Mouse (Mus musculus): ENCODE measurements around the gene Vmn1r129. TPM values are rescaled to one million over a fixed set of nuclear protein-coding genes. Genes with fewer than 3 reads are reported as not detected.
"Not testable (repeated sequence)": the region's sequence is repeated elsewhere in the genome, so short reads cannot be mapped to it uniquely, and the experiment has no call there.

The Vmn1r129 gene
- polyA plus RNA-seq (2011; ENCODE audit: insufficient read length, low read depth, missing spikeins): not detected in 2 replicates

DNA sequence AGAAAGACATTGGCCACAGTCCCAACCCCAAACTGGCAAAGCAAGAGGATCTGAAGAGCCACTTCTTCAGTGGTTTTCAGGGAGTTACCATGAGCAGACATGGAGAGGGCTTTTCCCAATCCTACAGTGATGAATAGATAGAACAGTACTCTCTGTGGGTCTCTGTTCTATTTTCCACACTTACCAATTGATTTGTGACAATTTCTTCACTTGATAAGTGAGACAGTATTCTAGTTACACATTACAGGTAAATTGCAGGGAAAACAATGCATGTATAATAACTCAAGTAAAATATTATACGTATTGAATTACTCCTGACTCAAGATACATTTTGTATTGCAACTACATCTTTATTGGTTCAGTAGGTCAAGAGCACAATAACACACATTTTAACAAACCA, at the start of gene Vmn1r129:
TSS of gene Vmn1r129 (minus strand) at position 101 of the 400 bp plus-strand sequence.
- not testable (repeated sequence) for H3K4me1 ChIP-seq (ENCODE audit: control insufficient read depth, insufficient read depth, low read length); H3K27ac ChIP-seq (ENCODE audit: insufficient read depth, low read length); H3K4me3 ChIP-seq (ENCODE audit: insufficient read depth, low read length)

DNA sequence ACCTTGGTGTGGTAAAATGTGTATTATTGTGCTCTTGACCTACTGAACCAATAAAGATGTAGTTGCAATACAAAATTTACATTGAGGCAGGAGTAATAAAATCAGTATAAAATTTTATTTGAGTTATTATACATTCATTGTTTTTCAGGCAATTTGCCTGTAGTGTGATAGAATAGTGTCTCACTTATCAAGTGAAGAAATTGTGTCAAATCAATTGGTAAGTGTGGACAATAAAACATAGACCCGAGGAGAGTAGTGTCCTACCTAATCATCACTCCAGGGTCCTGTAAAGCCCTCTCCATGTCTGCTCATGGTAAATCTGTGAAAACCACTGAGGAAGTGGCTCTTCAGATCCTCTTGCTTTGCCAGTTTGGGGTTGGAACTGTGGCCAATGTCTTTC, 12.0 kb downstream of the Vmn1r129 start, which contains the start of gene Vmn1r128:
TSS of gene Vmn1r128 (plus strand) at position 301 of the 400 bp plus-strand sequence.
- H3K27ac ChIP-seq (ENCODE audit: insufficient read depth, low read length); H3K4me3 ChIP-seq (ENCODE audit: insufficient read depth, low read length); H3K4me1 ChIP-seq (ENCODE audit: control insufficient read depth, insufficient read depth, low read length): not testable (repeated sequence)

DNA sequence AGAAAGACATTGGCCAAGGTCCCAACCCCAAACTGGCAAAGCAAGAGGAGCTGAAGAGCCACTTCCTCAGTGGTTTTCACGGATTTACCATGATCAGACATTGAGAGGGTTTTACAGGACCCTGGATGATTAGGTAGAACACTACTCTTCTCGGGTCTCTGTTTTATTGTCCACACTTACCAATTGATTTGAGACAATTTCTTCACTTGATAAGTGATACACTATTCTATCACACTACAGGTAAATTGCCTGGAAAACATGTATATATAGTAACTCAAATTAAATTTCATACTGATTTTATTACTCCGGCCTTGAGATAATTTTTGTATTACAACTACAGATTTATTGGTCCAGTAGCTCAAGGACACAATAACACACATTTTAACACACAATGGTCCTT, 41.3 kb downstream of the Vmn1r129 start, which contains the start of gene Vmn1r127:
TSS of gene Vmn1r127 (minus strand) at position 101 of the 400 bp plus-strand sequence.
- H3K4me3 ChIP-seq (ENCODE audit: insufficient read depth, low read length); H3K27ac ChIP-seq (ENCODE audit: insufficient read depth, low read length); H3K4me1 ChIP-seq (ENCODE audit: control insufficient read depth, insufficient read depth, low read length): not testable (repeated sequence)

Other genes starting within 250 kb of the Vmn1r129 start
- not detected in 2 replicates for gene Vmn1r122, start 227.2 kb downstream of the Vmn1r129 start, polyA plus RNA-seq (2011; ENCODE audit: insufficient read length, low read depth, missing spikeins)
- not detected in 2 replicates for gene Vmn1r123, start 199.1 kb downstream of the Vmn1r129 start, polyA plus RNA-seq (2011; ENCODE audit: insufficient read length, low read depth, missing spikeins)
- gene Gm5157, start 170.9 kb downstream of the Vmn1r129 start, polyA plus RNA-seq (2011; ENCODE audit: insufficient read length, low read depth, missing spikeins): not detected in 2 replicates
- gene Vmn1r124, start 100.7 kb downstream of the Vmn1r129 start, polyA plus RNA-seq (2011; ENCODE audit: insufficient read length, low read depth, missing spikeins): not detected in 2 replicates
- not detected in 2 replicates for gene Vmn1r125, start 89.1 kb downstream of the Vmn1r129 start, polyA plus RNA-seq (2011; ENCODE audit: insufficient read length, low read depth, missing spikeins)
- not detected in 2 replicates for gene Vmn1r126, start 59.8 kb downstream of the Vmn1r129 start, polyA plus RNA-seq (2011; ENCODE audit: insufficient read length, low read depth, missing spikeins)
- gene Vmn1r127, start 41.4 kb downstream of the Vmn1r129 start, polyA plus RNA-seq (2011; ENCODE audit: insufficient read length, low read depth, missing spikeins): not detected in 2 replicates
- not detected in 2 replicates for gene Vmn1r128, start 11.9 kb downstream of the Vmn1r129 start, polyA plus RNA-seq (2011; ENCODE audit: insufficient read length, low read depth, missing spikeins)
- gene Gm6882, start 71.5 kb upstream of the Vmn1r129 start, polyA plus RNA-seq (2011; ENCODE audit: insufficient read length, low read depth, missing spikeins): not detected in 2 replicates
- not detected in 2 replicates for gene Vmn1r130, start 150.5 kb upstream of the Vmn1r129 start, polyA plus RNA-seq (2011; ENCODE audit: insufficient read length, low read depth, missing spikeins)
- not detected in 2 replicates for gene Vmn1r131, start 184.8 kb upstream of the Vmn1r129 start, polyA plus RNA-seq (2011; ENCODE audit: insufficient read length, low read depth, missing spikeins)